Mouse (Mus musculus) large intestine, adult 2 months (tissue): Measurements from ENCODE around the gene Lzic. TPM values are rescaled to one million over a fixed set of nuclear protein-coding genes. Genes with fewer than 3 reads are reported as not detected.

Experiments used
- DNase-seq: peaks from one replicate; pipeline ENCODE4 v3.0.0-alpha.2; 2012; ENCODE audit warnings: low read depth, low spot score
- WGBS: fragments of 180-500 bp; shearing (Covaris S2); methylation state at CpG from one replicate; pipeline ENCODE4 v1.1.7; 2018; 5-methylcytosine and 5-hydroxymethylcytosine counted together
- polyA plus RNA-seq: library from polyadenylated mRNA; depleted of rRNA; stranded (reverse); fragments of >200 nt; gene quantifications from 2 replicates; pipeline ENCODE4 v1.2.3, GENCODE M21; 2012

Gene Lzic
- polyA plus RNA-seq, 1 experiment = 13.0 TPM

GRCm38 (mm10) chr4:149469557-149469956 lies 15.5 kb upstream of the Lzic start:
- DNase-seq = no peak
- WGBS = 84% methylated on average over 3 of the region's 3 CpGs

GRCm38 (mm10) chr4:149475096-149475495 lies 9.9 kb upstream of the Lzic start:
- 70% methylated on average over 7 of the region's 7 CpGs for WGBS
- DNase-seq = no peak

DNA sequence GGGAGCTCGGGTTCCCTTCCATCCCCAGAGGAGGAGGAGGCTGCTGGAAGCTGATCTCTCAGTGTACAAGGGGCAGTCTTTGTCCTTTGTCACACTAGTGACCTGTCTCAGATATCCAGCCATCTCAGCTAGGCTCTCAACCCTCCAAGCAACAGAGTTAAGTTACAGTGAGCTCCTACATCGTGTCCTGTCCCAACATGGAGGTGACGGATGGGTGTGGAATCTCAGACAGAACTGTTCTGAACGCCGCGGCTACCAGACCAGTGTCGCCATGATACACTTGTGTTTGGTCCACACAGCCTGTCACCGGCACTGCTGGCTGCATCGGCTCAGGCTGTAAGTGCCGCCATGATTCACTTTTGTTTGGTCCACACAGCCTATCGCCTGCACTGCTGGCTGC lies 8.0 kb upstream of the Lzic start, which contains the start of gene Tmem274:
Gene Tmem274, plus strand, starts transcription at position 301 of the 400 bp plus-strand sequence.
- WGBS = 87% methylated on average over 11 of the region's 11 CpGs
- no peak for DNase-seq

GRCm38 (mm10) chr4:149484566-149484965 lies 463 bp upstream of the Lzic start:
- no peak for DNase-seq
- 47% methylated on average over 3 of the region's 3 CpGs for WGBS

GRCm38 (mm10) chr4:149485825-149486206 lies 787 bp downstream of the Lzic start:
- DNase-seq = peak; percentile 39
- WGBS = 0% methylated on average over 10 of the region's 10 CpGs

DNA sequence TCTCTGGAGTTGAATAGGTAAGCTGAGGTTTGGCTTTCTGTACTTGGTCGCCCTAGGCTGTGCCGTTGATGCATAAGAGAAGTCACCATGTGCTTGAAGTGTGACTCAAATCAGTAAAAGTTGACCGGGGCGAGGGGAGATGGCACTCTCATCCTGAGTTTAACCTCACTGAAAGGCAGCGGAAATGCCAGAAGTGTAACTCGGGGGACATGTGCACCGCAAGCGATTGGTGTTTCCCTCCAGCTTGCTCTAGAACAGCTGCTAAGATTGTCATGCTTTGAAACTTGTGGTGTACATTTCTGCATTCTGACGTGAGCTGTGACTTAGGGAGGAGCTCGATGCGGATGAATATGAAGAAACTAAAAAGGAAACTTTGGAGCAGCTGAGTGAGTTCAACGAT lies 2.7 kb downstream of the Lzic start:
- WGBS = 94% methylated on average over 12 of the region's 12 CpGs
- no peak for DNase-seq

DNA sequence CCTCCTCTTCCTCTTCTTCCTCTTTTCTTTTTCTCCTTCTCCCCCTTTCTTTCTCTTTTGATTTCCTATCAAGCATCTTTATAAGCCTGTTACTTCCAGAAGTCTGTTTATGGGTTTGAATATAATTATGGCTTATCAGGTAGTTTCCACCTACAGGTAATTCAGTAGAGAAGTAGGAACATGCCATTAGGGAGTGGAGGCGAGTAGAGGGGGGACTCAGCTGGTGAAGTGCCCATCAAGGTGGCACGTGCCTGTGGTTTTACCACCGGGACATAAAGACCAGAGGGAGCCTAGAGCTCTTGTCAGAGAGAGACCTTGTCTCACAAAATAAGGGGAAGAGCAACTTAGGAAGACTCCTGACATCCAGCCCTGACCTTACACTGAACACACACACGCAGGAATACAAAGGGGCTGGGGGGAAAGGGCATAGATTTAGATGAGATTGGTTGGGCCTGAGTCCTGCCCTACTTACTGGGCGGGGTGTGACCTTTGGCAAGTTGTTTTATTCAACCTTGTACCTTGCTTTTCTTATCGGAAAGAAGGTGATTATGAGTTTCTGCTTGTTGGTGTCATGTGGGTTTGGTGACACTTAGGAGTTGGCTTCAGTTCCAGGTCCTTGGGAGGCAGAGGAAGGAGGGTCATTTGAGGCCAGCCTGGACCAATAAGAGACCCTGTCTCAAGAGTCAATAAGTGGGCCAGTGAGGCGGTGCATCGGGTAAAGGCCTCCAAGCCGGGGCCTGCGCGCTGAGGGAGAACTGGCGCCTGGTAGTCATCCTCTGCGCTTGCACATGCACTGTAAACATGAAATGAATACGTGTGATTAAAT lies 4.6 kb downstream of the Lzic start:
- DNase-seq = peak; percentile 78
- WGBS = 31% methylated on average over 14 of the region's 14 CpGs

DNA sequence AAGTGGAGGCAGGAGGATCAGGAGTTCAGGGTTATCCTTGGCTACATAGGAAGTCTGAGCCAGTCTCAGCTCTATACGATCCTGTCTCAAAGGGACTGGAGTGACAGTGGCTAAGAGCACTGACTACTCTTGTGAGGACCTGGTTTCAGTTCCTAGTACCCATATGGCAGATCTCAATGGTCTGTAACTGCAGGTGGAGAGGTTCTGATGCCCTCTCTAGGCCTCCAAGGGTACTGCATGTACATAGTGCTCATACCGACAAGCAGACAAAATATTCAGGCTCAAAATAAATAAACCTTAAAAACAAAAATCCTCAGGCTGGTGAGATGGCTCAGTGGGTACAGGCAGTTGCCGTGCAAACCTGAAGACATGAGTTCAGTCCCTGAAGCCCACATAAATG lies 6.1 kb downstream of the Lzic start:
- no peak for DNase-seq
- 97% methylated on average over 3 of the region's 3 CpGs for WGBS

GRCm38 (mm10) chr4:149496612-149497011 lies 11.6 kb downstream of the Lzic start:
- DNase-seq = no peak
- WGBS = 68% methylated on average over 2 of the region's 2 CpGs

GRCm38 (mm10) chr4:149498901-149499300 lies 13.9 kb downstream of the Lzic start:
- no peak for DNase-seq
- WGBS = 87% methylated on average over 8 of the region's 8 CpGs

GRCm38 (mm10) chr4:149499790-149500189 lies 14.8 kb downstream of the Lzic start:
- 86% methylated on average over 5 of the region's 5 CpGs for WGBS
- DNase-seq = no peak

DNA sequence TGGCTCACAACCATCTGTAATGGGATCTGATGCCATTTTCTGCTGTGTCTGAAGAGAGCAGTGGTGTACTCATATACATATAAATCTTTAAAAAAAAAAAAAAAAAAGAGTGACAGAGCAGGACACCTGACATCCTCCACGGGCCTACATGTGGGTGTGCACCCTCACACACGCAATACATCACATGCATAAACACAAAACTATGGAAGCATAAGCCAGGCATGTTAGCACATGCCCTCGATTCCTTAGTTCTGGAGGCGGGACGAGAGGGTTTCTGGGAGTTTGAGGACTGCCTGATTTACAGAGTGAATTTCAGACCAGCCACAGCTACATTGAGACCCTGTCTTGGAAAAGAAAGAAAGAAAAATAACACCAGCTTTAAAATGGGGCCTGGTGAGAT lies 19.3 kb downstream of the Lzic start:
- WGBS = 79% methylated on average over 5 of the region's 5 CpGs
- no peak for DNase-seq

DNA sequence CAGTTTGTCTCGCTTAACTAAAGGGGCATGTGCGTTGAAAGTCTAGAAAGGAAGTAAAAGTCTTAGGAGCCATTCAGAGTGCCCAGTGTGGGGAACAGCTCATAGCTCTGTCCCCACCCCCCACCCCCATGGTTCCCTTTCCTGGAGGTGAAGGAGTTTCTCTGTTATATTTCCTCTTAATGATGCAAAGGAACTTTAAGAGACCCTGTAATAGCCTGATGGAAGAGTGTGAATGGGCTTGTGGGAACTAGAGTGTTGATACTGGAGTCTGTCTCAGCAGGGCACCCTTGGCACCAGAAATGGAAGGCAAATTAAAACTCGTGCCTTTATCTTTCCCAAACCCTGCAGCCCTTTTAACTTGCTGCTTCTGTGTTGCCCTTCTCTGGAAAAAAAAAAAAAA lies 19.8 kb downstream of the Lzic start:
- no peak for DNase-seq

DNA sequence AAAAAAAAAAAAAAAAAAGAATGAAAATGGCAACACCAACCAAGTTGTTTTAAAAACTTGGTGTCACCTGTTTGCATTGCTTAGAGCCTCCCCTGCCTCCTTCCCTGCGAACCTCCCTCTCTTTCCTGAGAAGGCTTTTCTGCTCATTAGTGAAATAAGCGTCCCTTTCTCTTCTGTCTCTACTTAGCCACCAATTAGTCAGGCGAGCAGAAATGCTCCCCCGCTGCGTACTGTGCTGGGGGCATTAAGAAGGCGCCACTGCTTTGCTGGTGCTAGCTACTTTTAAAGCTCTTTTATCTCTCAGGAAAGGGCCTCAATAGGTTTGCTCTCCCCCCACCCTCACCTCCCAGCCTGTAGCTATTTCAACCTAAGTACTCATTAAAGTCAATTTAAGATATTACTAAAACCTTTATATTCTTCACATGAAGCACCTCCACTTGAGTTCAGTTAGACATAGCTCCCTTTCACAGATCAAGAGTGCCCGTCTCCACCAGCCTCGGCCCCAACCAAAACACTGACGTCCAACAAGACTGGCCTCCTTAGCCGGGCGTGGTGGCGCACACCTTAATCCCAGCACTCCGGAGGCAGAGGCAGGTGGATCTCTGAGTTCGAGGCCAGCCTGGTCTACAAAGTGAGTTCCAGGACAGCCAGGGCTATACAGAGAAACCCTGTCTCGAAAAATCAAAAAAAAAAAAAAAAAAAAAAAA lies 20.4 kb downstream of the Lzic start:
- WGBS = 73% methylated on average over 15 of the region's 15 CpGs
- DNase-seq = no peak

More for the DNA sequence above, 19.8 kb downstream of the Lzic start:
- WGBS = 42% methylated on average over 3 of the region's 3 CpGs

GRCm38 (mm10) chr4:149506904-149507303 lies 21.9 kb downstream of the Lzic start:
- no peak for DNase-seq
- WGBS = 69% methylated on average over 3 of the region's 3 CpGs

- WGBS = 31% methylated on average over 6 of the region's 6 CpGs
- no peak for DNase-seq
Measured at GRCm38 (mm10) chr4:149511221-149511646, 26.2 kb downstream of the Lzic start.

GRCm38 (mm10) chr4:149512072-149512471 lies 27.0 kb downstream of the Lzic start:
- 82% methylated on average over 7 of the region's 7 CpGs for WGBS
- no peak for DNase-seq

DNA sequence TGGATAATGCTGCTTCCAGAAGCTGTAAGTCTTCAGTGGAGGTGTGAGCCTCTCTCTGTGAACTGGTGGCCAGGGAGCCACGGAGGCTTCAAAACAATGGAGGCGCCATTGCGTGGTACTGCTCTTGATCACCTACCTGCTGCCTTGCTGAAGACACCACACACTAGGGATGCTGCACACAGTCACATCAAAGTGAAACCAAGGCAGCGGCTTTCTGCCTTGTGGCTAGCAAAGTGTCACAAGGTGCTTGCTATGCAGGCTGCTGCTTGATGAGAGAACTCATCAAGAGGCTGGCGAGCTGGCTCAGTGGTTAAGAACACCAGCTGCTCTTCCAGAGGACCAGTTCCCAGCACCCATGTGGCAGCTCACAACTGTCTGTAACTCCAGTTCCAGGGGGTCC lies 30.7 kb downstream of the Lzic start:
- no peak for DNase-seq
- 87% methylated on average over 5 of the region's 5 CpGs for WGBS

GRCm38 (mm10) chr4:149517868-149518340 lies 32.9 kb downstream of the Lzic start, which contains the start of gene Ctnnbip1:
TSS of gene Ctnnbip1 (plus strand) at chr4:149518236.
- peak; percentile 67 for DNase-seq
- under 1% methylated on average over 42 of the region's 46 CpGs for WGBS

DNA sequence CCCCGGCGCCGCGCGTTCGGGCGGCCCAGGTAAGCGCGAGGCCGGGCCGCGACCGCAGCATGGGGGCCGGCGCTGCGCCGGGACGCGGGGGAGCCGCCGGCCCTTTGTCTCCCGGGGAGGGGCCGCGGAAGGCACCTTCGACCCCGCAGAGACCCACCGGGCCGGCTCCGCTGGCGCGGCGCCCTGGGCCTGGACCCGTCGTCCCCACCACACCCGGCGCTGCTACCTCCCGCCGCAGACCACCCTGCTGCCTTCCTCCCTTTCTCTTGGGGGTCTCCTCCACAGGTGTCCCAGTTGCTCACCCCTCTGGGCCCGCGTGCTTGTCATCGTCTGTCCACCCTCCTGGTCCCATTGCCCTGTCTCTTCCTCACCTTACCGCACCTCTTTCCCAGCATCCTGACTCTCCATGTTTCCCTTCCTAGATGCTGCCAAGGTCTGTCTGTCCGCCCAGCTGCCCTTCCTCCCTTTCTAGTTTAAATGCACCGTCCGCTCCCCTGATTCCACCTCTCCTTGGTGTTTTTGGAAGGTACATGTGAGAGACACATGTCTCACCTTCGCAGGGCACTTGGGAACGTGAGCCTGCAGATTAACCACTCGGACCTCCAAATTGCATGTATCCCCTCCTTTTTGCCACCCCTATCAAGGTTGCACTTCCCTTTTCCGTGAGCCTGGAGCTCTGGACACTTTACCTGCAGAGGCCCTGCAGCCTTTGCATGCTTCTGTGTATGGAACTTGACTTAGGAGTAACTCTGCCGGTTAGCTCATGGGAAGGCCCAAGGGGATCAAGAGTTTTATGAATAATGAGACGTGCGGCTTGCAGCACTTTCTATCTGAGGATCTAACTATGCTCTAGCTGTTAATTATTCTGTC lies 33.6 kb downstream of the Lzic start:
- DNase-seq = no peak
- 5% methylated on average over 43 of the region's 52 CpGs for WGBS
